Mouse (Mus musculus) kidney, adult 2 months (tissue): ENCODE measurements around the gene Utp11. TPM values are rescaled to one million over a fixed set of nuclear protein-coding genes. Genes with fewer than 3 reads are reported as not detected.

Source experiments
- DNase-seq: peaks from one replicate; pipeline ENCODE4 v3.0.0; 2021
- H3K27ac ChIP-seq: fragments of 200-500 bp; 2 replicates; pipeline ENCODE4 v1.5.1; 2012; ENCODE audit warnings: low read depth, low read length, control low read depth, inconsistent platforms; ENCODE audit not compliant: insufficient read depth
- H3K27me3 ChIP-seq: fragments of 200-500 bp; replicated peaks from 2 replicates; pipeline ENCODE4 v1.6.1; 2012; ENCODE audit warnings: mild to moderate bottlenecking, moderate library complexity, low read length, inconsistent platforms; ENCODE audit not compliant: control insufficient read depth, insufficient read depth
- H3K36me3 ChIP-seq: fragments of 200-500 bp; 2 replicates; pipeline ENCODE4 v1.6.1; 2012; ENCODE audit warnings: mild to moderate bottlenecking, moderate library complexity, low read length, inconsistent platforms; ENCODE audit not compliant: control insufficient read depth, insufficient read depth
- H3K4me1 ChIP-seq: fragments of 200-500 bp; 2 replicates; pipeline ENCODE4 v1.6.1; 2011; ENCODE audit warnings: low read length; ENCODE audit not compliant: control insufficient read depth, insufficient read depth
- H3K4me3 ChIP-seq: fragments of 200-500 bp; 2 replicates; pipeline ENCODE4 v1.5.1; 2011; ENCODE audit warnings: mild to moderate bottlenecking, low read depth, low read length, control low read depth; ENCODE audit not compliant: insufficient read depth
- CTCF ChIP-seq: fragments of 200-500 bp; conservative IDR thresholded peaks from 2 replicates; pipeline ENCODE4 v1.5.1; 2011; ENCODE audit warnings: low read depth, mild to moderate bottlenecking, control low read depth, low read length, moderate library complexity, mixed read lengths; ENCODE audit not compliant: insufficient read depth, insufficient read length
- POLR2A ChIP-seq: fragments of 200-500 bp; IDR thresholded peaks from one replicate; pipeline ENCODE4 v1.6.1; 2011; ENCODE audit warnings: low read depth, low read length, control low read depth
- WGBS: fragments of 180-500 bp; shearing (Covaris S2); methylation state at CpG from one replicate; pipeline ENCODE4 v1.1.7; 2018; 5-methylcytosine and 5-hydroxymethylcytosine counted together
- polyA plus RNA-seq: library from polyadenylated mRNA; depleted of rRNA; stranded (reverse); fragments of >200 nt; gene quantifications from 2 replicates; pipeline ENCODE4 v1.2.3, GENCODE M21; 2012

Utp11 gene
- polyA plus RNA-seq, 1 experiment: 7.9 TPM

- Histone ChIP-seq H3K4me1 (0 out of 2 replicates have a peak, but pooled peaks cover 3% of the 10 kb centered on the region), H3K27ac (no peak overlapping the region), H3K27me3 (no peaks in the 10 kb centered on the region), H3K4me3 (no peak overlapping the region), H3K36me3 (peaks cover 14% of the 10 kb centered on the region)
- WGBS: 77% methylated on average over 4 of the region's 4 CpGs
- TF ChIP-seq CTCF (no peak), POLR2A (no peak)
- no peak for DNase-seq
Observed at GRCm38 (mm10) chr4:124683474-124683873, 9.9 kb downstream of the Utp11 start.

- Histone ChIP-seq H3K27me3 (no peaks in the 10 kb centered on the region), H3K36me3 (peaks cover 14% of the 10 kb centered on the region), H3K4me1 (0 out of 2 replicates have a peak, but pooled peaks cover 3% of the 10 kb centered on the region), H3K27ac (no peak overlapping the region), H3K4me3 (no peak overlapping the region)
- no peak for TF ChIP-seq POLR2A
- 0 out of 2 replicates have a peak, but pooled peaks have one; percentile 18 for TF ChIP-seq CTCF
- peak; percentile 21 for DNase-seq
- WGBS: 41% methylated on average over 7 of the region's 7 CpGs
Observed at GRCm38 (mm10) chr4:124682270-124682669, 11.1 kb downstream of the Utp11 start.

- H3K4me1 ChIP-seq: no peaks in the 10 kb centered on the region
- no peak for TF ChIP-seq CTCF
- no peak for TF ChIP-seq POLR2A
- H3K27ac ChIP-seq: no peak overlapping the region
- H3K27me3 ChIP-seq: no peaks in the 10 kb centered on the region
- no peak overlapping the region for H3K4me3 ChIP-seq
- H3K36me3 ChIP-seq: peaks cover 2% of the 10 kb centered on the region
- 90% methylated on average over 6 of the region's 6 CpGs for WGBS
- no peak for DNase-seq
Observed at GRCm38 (mm10) chr4:124675958-124676357, 17.4 kb downstream of the Utp11 start.

DNA sequence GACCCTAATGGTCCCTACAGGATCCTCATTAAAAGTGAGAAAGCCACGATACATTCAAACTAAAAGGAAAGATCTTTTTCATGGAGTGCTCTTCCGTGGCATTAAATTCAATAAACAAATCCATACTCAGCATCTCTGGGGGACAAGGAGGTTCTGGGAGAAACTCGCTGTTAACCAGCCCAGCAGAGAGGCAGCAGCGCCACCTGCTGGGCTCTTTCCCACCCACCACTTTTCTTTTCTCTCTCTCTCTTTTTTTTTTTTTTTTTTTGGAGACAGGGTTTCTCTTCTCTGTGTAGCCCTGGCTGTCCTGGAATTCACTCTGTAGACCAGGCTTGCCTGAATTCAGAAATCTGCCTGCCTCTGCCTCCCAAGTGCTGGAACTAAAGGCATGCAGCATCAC, 18.4 kb downstream of the Utp11 start:
- H3K27ac ChIP-seq: no peak overlapping the region

GRCm38 (mm10) chr4:124674334-124675032, 18.9 kb downstream of the Utp11 start:
- Histone ChIP-seq H3K27me3 (no peaks in the 10 kb centered on the region), H3K27ac (no peak overlapping the region), H3K36me3 (no peaks in the 10 kb centered on the region; the same call in none of the 2 replicates), H3K4me1 (no peaks in the 10 kb centered on the region), H3K4me3 (no peak overlapping the region)
- no peak for DNase-seq
- TF ChIP-seq POLR2A: no peak
- no peak for TF ChIP-seq CTCF
- WGBS: 81% methylated on average over 17 of the region's 17 CpGs

More for the DNA sequence above, 18.4 kb downstream of the Utp11 start:
- H3K36me3 ChIP-seq: peaks cover 2% of the 10 kb centered on the region
- H3K27me3 ChIP-seq: no peaks in the 10 kb centered on the region
- DNase-seq: peak; percentile 54
- 10% methylated on average over 4 of the region's 4 CpGs for WGBS
- no peaks in the 10 kb centered on the region for H3K4me1 ChIP-seq
- TF ChIP-seq CTCF (peak; percentile 71), POLR2A (no peak)
- no peak overlapping the region for H3K4me3 ChIP-seq

DNA sequence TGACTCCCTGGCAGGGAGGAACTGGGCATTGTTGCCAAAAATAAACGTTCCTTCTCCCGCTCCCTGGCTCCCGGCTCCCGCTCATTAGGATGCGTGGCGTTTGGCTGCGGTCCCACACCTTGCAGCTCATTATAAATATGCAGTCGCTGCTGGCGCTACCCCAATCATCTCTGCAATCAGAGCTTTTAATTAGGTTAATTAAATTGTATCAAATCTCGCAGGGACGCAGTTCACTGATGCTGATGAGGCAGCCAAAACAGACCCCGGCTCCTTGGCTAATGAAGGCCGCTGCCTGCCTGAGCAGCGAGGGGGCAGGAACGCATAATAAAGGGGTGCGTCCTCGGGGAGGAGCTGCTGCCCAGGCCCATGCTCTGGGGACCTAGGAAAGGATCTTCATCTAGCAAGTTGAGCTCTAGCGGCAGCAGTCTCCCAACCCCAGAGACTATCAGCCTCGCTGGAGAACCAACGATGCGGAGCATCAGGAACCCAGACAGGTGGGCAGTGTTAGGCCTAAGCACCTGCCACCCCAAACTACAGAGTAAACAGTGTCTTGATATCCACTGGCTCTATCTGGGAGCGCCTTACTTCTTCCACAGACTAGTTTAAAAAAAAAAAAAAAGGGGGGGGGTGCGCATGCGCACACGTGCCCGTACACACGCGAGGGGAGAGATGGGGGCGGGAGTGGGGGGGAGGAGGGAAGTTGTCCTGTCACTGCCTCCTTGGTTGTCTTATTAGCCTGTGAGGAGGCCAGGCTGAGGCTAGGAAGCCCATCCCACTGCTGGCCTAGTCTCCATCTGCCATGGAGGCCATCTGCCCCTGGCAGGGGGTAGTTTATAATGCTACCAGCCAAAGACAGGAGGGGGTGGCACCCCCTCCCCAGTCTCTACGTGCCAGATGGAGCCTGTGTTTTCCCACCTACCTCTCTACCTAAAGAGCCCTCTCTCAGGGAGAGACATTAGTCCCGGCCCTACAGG, 20.8 kb downstream of the Utp11 start:
- Histone ChIP-seq H3K27ac (no peak overlapping the region), H3K36me3 (no peaks in the 10 kb centered on the region), H3K4me1 (no peaks in the 10 kb centered on the region), H3K4me3 (no peak overlapping the region), H3K27me3 (no peaks in the 10 kb centered on the region)
- no peak for DNase-seq
- 8% methylated on average over 30 of the region's 31 CpGs for WGBS
- TF ChIP-seq POLR2A (no peak), CTCF (no peak)

- H3K4me3 ChIP-seq: no peak overlapping the region
- H3K4me1 ChIP-seq: no peaks in the 10 kb centered on the region
- DNase-seq: no peak
- TF ChIP-seq POLR2A (no peak), CTCF (no peak)
- H3K27me3 ChIP-seq: no peaks in the 10 kb centered on the region
- H3K36me3 ChIP-seq: no peaks in the 10 kb centered on the region
- H3K27ac ChIP-seq: no peak overlapping the region
- whole genome bisulfite sequencing: 36% methylated on average over 7 of the region's 7 CpGs
Observed at GRCm38 (mm10) chr4:124671583-124671982, 21.8 kb downstream of the Utp11 start.
